28 mouse cellular contexts compared by ENCODE assay signal in the genomic region with DNA sequence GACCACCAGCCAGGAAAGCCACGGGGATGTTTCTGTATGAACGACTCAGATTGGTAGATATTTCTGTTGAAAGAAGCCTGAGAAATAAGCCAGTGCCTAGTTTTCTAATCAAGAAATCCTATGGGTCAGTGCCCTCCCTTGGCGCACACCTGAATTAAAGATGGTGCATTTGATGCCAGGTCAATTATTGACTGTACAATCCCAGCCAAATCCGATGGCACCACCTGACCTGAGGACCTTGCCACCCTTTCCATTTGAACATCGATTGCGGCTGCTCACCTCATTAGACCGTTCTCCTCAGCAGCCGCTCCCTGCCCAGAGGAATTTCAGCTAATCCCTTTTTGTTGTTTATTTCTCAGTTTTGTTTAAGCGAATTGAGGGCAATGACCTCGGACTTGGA.
"Had no signal": no experiment of that assay in that cellular context is flagged by ENCODE, and none has a peak within 500 bp of the region (broad histone marks: within the 10 kb centered on the region; RNA-seq: fewer than 3 reads in every experiment).

No protein-coding gene starts in this region.

- ATAC-seq: forebrain, embryonic 13.5 days; forebrain, embryonic 14.5 days; forebrain, embryonic 15.5 days; forebrain, embryonic 16.5 days; forebrain, postnatal 0 days had no signal

- H3K9ac ChIP-seq: embryonic facial prominence, embryonic 12.5 days; embryonic facial prominence, embryonic 13.5 days; embryonic facial prominence, embryonic 15.5 days; forebrain, embryonic 12.5 days; forebrain, embryonic 13.5 days; forebrain, embryonic 15.5 days; forebrain, postnatal 0 days had no signal

- H3K27ac ChIP-seq: embryonic facial prominence, embryonic 10.5 days; embryonic facial prominence, embryonic 12.5 days; embryonic facial prominence, embryonic 13.5 days; embryonic facial prominence, embryonic 15.5 days; forebrain, embryonic 10.5 days; forebrain, embryonic 12.5 days; forebrain, embryonic 13.5 days; forebrain, embryonic 15.5 days; gastrocnemius, adult 2 months; heart, adult 2 months had no signal

- H3K36me3 ChIP-seq: embryonic facial prominence, embryonic 10.5 days; embryonic facial prominence, embryonic 12.5 days; embryonic facial prominence, embryonic 13.5 days; embryonic facial prominence, embryonic 15.5 days; forebrain, embryonic 10.5 days; forebrain, embryonic 12.5 days; forebrain, embryonic 15.5 days had no signal

- H3K4me3 ChIP-seq: embryonic facial prominence, embryonic 10.5 days; embryonic facial prominence, embryonic 12.5 days; embryonic facial prominence, embryonic 13.5 days; embryonic facial prominence, embryonic 15.5 days; erythroblast, embryonic 14.5 days; forebrain, embryonic 10.5 days; forebrain, embryonic 12.5 days; forebrain, embryonic 13.5 days; forebrain, embryonic 15.5 days; gastrocnemius, adult 2 months; heart, adult 2 months had no signal

- H3K4me2 ChIP-seq: embryonic facial prominence, embryonic 12.5 days; embryonic facial prominence, embryonic 13.5 days; embryonic facial prominence, embryonic 15.5 days; forebrain, embryonic 12.5 days; forebrain, embryonic 13.5 days; forebrain, embryonic 15.5 days had no signal

- H3K4me1 ChIP-seq: embryonic facial prominence, embryonic 10.5 days; embryonic facial prominence, embryonic 12.5 days; embryonic facial prominence, embryonic 13.5 days; embryonic facial prominence, embryonic 15.5 days; forebrain, embryonic 15.5 days had no signal

- DNase-seq: cerebellum, adult 8-10 months; cerebellum, adult 9-10 months; cerebellum, adult 9-11 months; cerebellum, postnatal 10 days; cerebellum, postnatal 14 days; cerebellum, postnatal 25 days; cerebellum, postnatal 36 days; embryo, embryonic 11 days; forebrain, postnatal 0 days; gastrocnemius, adult 2 months; gastrocnemius, postnatal 10 days; gastrocnemius, postnatal 14 days; gastrocnemius, postnatal 25 days; gastrocnemius, postnatal 36 days; heart, adult 11 months; heart, adult 18-20 months; heart, adult 2 months had no signal

- H3K9me3 ChIP-seq: embryonic facial prominence, embryonic 10.5 days; embryonic facial prominence, embryonic 12.5 days; embryonic facial prominence, embryonic 13.5 days; embryonic facial prominence, embryonic 15.5 days; forebrain, embryonic 10.5 days; forebrain, embryonic 12.5 days; forebrain, embryonic 13.5 days; forebrain, embryonic 15.5 days had no signal

- H3K27me3 ChIP-seq: embryonic facial prominence, embryonic 12.5 days; embryonic facial prominence, embryonic 13.5 days; embryonic facial prominence, embryonic 15.5 days; forebrain, embryonic 13.5 days; forebrain, embryonic 15.5 days had no signal
